Mouse (Mus musculus): ENCODE results near the gene Socs5. TPM values are rescaled to one million over a fixed set of nuclear protein-coding genes. Genes with fewer than 3 reads are reported as not detected.
A peak's percentile ranks its signal among the peaks of the same experiment; 100 is the strongest.

The Socs5 gene
- polyA plus RNA-seq, 1 experiment from 2014 or later, result 7.5 TPM

DNA sequence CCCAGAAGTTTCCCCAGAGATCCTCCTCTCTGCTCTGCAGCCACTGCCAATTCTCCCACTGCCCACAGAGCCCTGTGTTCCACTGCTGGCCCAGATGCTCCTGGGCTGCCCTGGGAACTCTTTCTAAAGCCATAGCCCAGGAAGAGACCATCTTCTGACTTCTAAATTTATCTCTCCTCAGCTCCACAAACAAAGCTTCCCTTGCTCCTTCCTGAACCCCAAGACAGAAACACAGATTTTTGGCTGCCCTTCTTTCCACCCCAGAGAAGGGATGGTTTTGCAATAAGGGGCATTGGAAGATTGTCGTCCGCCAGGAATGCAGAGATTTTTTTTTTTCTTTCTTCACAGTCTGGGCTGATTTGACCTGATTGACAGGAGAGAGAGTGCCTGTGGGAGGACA lies 66.5 kb downstream of the Socs5 start:
- H3K9ac ChIP-seq, result no peak overlapping the region
- H3K9me3 ChIP-seq (replicated peaks), result peaks cover 10% of the 10 kb centered on the region; the same call in 1 of the 2 replicates
- H3K27me3 ChIP-seq, result no peaks in the 10 kb centered on the region
- H3K36me3 ChIP-seq (ENCODE audit: poor library complexity, severe bottlenecking), result no peaks in the 10 kb centered on the region
- no peak overlapping the region for H3K4me2 ChIP-seq
- peaks cover 11% of the 10 kb centered on the region for H3K4me1 ChIP-seq
- no peak overlapping the region for H3K4me3 ChIP-seq
- no peak overlapping the region for H3K27ac ChIP-seq
- WGBS, result 85% methylated on average over 2 of the region's 2 CpGs
- no peak for ATAC-seq

DNA sequence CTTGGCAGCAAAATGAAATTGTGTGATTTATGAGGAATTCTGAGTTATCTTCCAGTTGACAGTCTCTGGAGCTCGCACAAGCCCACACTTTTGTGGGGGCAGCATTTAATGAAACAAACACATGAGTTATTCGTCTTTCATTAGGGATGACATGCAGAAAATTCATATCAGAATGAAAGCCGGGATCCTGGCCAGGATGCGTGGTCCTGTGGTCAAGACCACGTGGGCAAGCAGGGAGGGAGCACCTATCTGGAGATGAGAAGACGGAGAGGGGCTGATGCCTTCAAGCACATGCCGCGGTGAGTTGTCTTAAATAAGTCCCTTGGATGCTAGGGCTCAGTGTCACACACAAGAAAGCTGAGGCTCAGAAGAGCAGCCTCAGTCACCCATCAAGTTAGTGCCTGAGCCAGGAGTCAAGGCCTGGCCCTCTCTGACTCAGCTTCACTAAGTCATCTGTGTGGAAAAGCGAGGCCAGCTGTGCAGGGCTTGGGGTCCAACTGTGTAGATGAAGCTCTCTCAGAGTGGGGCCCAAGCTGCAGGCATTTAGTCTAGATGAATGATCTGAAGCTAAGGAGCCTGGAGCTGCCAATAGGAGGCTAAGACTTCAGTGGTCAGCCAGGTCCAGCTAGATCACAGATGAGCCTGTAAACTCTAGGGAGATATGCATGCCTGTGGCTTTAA lies 67.3 kb downstream of the Socs5 start:
- H3K36me3 ChIP-seq (ENCODE audit: poor library complexity, severe bottlenecking), result no peaks in the 10 kb centered on the region
- no peak overlapping the region for H3K4me2 ChIP-seq
- no peak overlapping the region for H3K27ac ChIP-seq
- no peak for ATAC-seq
- no peaks in the 10 kb centered on the region for H3K27me3 ChIP-seq
- H3K4me1 ChIP-seq, result peaks cover 12% of the 10 kb centered on the region
- H3K9ac ChIP-seq, result no peak overlapping the region
- WGBS, result 90% methylated on average over 9 of the region's 9 CpGs
- no peak overlapping the region for H3K4me3 ChIP-seq
- peaks cover 10% of the 10 kb centered on the region; the same call in 1 of the 2 replicates for H3K9me3 ChIP-seq (replicated peaks)

DNA sequence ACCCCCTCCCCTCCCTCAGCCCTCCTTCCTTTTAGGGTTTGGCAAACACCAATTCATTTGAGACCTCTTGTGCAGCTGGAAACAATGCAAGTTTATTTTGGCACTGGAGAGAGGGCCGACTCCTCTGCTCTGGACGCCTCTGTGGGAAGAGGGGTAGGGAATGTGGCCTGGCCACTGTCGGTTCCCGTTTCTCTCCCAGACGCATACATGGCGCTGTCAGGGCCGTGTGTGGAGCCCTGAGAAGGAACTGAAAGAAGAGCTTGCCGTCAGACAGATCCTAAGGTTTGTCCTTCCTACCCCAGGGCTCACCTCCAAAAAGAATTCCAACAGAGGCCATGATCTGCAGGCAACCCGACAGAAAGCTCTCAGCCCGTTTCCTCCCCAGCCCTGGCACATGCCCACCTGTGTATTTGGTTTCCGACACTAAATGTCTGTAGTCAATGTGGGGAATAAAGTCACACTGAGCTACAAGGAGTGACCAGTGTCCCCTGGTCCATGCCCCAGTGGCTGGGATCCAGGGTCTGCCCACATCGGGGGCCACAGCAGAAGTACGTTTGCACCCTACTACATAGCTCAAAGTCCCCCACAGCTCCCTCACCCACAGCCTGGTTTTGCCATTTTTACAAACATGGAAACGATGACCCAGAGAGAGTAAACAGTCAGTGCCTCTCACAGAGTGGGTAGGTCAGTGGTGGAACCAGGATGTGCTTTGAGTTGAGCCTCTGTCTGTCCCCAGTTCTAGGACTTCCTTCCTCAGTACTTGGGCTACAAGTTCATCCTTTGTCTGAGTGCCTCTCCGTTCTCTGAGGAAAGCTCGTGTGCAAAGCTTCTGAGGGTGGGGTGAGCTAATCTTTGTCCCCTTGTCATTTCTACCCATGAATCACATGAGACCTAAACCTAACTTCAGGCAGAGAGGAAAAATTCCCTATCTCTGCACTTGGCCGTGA lies 68.9 kb downstream of the Socs5 start:
- H3K27me3 ChIP-seq, result no peaks in the 10 kb centered on the region
- no peaks in the 10 kb centered on the region for H3K36me3 ChIP-seq (ENCODE audit: poor library complexity, severe bottlenecking)
- no peak overlapping the region for H3K4me2 ChIP-seq
- no peak for ATAC-seq
- H3K9ac ChIP-seq, result no peak overlapping the region
- H3K9me3 ChIP-seq (replicated peaks), result peaks cover 10% of the 10 kb centered on the region; the same call in 1 of the 2 replicates
- no peak overlapping the region for H3K4me3 ChIP-seq
- peaks cover 12% of the 10 kb centered on the region for H3K4me1 ChIP-seq
- H3K27ac ChIP-seq, result no peak overlapping the region
- 82% methylated on average over 17 of the region's 17 CpGs for WGBS

DNA sequence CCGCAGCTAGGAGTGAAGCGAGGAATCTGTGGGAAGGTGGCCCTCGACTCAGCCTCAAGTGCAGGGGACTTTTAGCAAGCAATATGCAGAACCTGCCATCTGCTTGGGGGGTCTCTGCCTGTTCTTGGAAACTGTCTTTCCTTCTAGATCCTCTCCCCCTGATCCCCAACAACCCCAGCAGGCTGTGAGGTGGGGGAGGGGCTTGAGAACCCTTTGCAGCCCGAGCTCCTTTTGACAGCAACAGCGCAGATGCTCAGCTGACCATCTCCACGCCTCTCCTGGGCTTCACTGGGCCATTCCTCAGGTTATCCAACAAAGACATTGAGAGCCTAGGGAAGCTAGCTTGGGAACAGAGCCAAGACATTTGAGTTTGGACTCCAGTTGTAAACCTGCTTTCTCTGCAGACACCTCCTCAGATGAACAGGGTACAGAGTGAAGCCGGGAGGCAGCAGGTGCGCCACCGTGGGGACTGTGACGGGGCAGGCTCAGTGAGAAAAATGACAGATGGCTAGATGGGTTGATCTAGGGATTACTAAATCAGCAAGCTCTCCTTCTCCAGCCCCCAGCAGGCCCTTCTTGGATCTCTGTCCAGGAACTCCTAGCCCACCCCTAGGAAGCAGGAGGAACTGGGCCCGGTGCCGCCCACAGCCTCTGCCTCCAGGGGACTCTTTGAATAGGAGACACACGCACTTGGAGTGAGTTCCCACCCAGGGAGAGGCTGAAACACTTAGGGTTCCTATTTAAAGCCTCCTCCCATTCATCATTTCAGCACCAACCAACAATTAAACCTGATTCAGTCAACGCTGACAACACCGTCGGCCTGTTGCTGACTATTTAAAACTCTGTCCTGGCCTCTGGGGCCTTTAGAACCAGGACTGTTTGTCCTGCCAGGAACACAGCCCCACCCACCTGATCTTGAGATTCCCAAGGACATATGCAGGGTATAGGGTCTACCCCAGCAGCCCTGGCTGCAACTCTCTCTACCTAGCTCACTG lies 71.4 kb downstream of the Socs5 start:
- Histone ChIP-seq H3K9ac (no peak overlapping the region), H3K27me3 (no peaks in the 10 kb centered on the region), H3K9me3 (replicated peaks) (no peaks in the 10 kb centered on the region), H3K27ac (peak overlapping the region; percentile 44; the same call in 1 of the 2 replicates), H3K36me3 (ENCODE audit: poor library complexity, severe bottlenecking) (no peaks in the 10 kb centered on the region), H3K4me3 (no peak overlapping the region), H3K4me1 (peaks cover 12% of the 10 kb centered on the region), H3K4me2 (no peak overlapping the region)
- 24% methylated on average over 16 of the region's 16 CpGs for WGBS
- peak; percentile 75 for ATAC-seq

DNA sequence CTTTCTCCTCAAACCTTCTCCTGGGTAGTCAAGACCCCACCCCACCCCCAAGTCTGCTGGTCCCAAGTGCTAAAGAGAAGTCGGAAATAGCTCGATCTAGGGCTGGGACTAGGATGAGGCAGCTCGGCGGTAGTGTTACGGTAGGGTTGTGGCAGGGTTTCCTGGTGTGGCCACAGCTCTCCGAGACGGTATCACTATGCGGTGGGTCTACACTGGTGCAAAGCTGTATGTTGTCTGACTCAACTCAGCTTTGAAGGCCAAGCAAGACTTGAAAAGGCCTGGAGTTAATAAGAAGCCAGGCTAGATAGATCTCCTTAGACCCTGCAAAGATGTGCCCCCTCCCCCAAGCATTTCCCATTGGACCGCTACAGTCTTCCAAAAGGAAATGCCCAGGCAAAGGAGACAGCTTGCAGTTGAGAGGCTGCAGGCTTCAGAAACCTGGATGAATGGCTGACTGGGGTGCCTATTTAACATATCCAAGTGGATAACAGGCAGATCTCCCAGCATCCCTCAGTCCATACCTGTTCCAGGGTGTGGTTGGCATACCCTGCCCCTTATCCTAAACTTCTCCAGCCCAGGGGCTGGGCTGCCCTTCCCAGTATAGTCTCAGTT lies 72.6 kb downstream of the Socs5 start:
- no peak overlapping the region for H3K9ac ChIP-seq
- H3K27ac ChIP-seq, result no peak overlapping the region
- no peaks in the 10 kb centered on the region for H3K27me3 ChIP-seq
- no peaks in the 10 kb centered on the region for H3K36me3 ChIP-seq (ENCODE audit: poor library complexity, severe bottlenecking)
- 85% methylated on average over 9 of the region's 9 CpGs for WGBS
- H3K4me2 ChIP-seq, result no peak overlapping the region
- ATAC-seq, result no peak
- peaks cover 12% of the 10 kb centered on the region for H3K4me1 ChIP-seq
- no peaks in the 10 kb centered on the region for H3K9me3 ChIP-seq (replicated peaks)
- H3K4me3 ChIP-seq, result no peak overlapping the region

DNA sequence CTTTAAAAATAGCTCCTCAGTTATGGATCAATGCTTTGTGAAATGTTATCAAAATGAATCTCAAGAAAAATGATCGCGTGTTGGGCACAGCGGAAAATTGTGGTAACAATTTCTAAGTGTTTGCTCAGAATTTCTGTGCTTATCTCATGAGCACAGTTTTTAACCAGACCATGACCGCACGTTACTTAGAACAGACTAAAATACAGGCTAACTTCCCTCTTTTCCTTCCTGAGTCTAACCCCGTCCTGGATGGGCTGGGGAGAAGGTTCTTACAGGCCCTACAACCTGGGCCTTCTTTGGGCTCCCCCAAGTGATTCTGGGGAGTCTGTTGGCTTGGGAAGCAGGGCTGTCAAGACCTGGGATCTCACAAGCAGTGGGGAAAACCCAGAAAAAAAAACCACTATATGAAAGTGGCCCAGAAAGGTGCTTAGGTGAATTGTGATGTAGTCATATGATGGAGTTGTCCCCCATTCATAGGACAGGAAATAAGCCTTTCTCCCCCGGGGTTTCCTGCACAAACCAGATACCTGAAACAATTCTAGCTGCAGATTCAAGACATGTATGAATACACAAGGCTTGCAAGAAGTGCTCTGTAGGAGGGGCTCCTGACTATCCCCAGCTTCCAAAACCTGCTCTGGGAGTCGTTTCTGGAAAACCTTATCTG lies 74.3 kb downstream of the Socs5 start:
- WGBS, result 88% methylated on average over 8 of the region's 8 CpGs
- Histone ChIP-seq H3K9ac (no peak overlapping the region), H3K4me2 (no peak overlapping the region), H3K4me3 (no peak overlapping the region), H3K4me1 (peaks cover 18% of the 10 kb centered on the region), H3K9me3 (replicated peaks) (no peaks in the 10 kb centered on the region), H3K36me3 (ENCODE audit: poor library complexity, severe bottlenecking) (no peaks in the 10 kb centered on the region), H3K27ac (no peak overlapping the region), H3K27me3 (no peaks in the 10 kb centered on the region)
- no peak for ATAC-seq

DNA sequence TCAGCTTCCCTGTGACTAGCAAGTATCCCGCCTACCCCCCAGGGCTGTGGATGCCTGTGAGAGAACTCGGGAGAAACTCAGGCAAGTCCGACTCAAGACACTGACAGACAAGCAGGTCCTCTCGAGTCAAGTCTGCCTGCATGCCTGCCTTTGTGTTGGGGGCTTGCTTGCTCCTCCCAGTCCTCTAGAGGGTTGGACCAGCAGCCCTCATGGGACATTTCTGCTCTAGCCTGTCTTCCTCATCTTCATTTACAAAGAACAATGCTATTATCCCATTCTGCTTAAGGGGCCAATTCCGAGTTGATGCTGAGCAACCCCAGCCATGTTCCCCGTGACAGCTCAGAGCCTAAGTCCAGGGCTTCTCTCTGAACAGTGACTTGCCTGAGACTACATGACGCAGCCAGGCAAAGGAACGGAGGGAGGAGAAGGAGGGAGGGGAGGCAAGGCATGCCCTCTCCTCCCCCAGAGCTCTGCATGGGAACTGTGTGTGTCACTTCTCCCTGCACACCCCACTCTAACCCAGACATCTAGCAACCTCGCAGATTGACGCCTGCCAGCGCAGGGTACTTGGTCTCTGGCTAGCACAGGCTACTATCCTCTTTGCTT lies 78.1 kb downstream of the Socs5 start:
- Histone ChIP-seq H3K36me3 (ENCODE audit: poor library complexity, severe bottlenecking) (no peaks in the 10 kb centered on the region), H3K9ac (no peak overlapping the region), H3K4me3 (no peak overlapping the region), H3K27ac (no peak overlapping the region; the same call in 1 of the 2 replicates), H3K4me2 (no peak overlapping the region), H3K9me3 (replicated peaks) (no peaks in the 10 kb centered on the region), H3K27me3 (no peaks in the 10 kb centered on the region), H3K4me1 (0 out of 2 replicates have a peak, but pooled peaks cover 6% of the 10 kb centered on the region)
- ATAC-seq, result 0 out of 2 replicates have a peak, but pooled peaks have one; percentile 13
- WGBS, result 34% methylated on average over 11 of the region's 11 CpGs

DNA sequence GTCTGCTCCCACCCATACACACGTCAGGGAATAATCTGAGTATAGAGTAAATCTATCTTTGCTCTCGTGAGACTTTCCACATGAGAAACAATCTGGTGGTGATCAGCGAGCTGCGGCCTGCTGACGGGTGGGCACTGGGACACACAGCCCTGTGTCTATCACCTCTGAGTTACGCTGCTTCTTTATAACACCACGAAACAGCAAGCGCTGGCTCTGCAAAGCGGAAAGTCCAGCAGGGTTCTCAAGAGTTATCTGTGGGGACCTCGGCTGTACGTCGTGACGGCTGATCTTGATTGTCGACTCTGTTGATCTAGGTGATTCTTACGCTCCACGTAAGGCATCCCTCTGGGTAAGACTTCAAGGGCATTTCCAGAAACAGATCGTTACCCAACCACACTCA lies 79.5 kb downstream of the Socs5 start:
- no peak overlapping the region for H3K4me2 ChIP-seq
- H3K27ac ChIP-seq, result no peak overlapping the region
- 0 out of 2 replicates have a peak, but pooled peaks cover 6% of the 10 kb centered on the region for H3K4me1 ChIP-seq
- no peak overlapping the region for H3K4me3 ChIP-seq
- ATAC-seq, result no peak
- WGBS, result 71% methylated on average over 17 of the region's 17 CpGs
- H3K27me3 ChIP-seq, result no peaks in the 10 kb centered on the region
- no peaks in the 10 kb centered on the region for H3K36me3 ChIP-seq (ENCODE audit: poor library complexity, severe bottlenecking)
- H3K9ac ChIP-seq, result no peak overlapping the region
- H3K9me3 ChIP-seq (replicated peaks), result no peaks in the 10 kb centered on the region
